Mouse (Mus musculus): ENCODE results near the gene Procr. TPM values are rescaled to one million over a fixed set of nuclear protein-coding genes. Genes with fewer than 3 reads are reported as not detected.

The Procr gene
- polyA plus RNA-seq, 1 experiment, result 11.6 TPM

- no peak for TF ChIP-seq CTCF (IDR thresholded peaks at IDR 0.05; ENCODE audit: borderline replicate concordance, insufficient read depth, low read length)
- TF ChIP-seq POLR2A (IDR thresholded peaks at IDR 0.05; ENCODE audit: low read depth, low read length), result no peak
- peak overlapping the region; percentile 29 for H3K4me3 ChIP-seq (ENCODE audit: insufficient read depth, low read length)
- H3K27ac ChIP-seq (ENCODE audit: insufficient read depth, low read length), result no peak overlapping the region
- no peaks in the 10 kb centered on the region for H3K4me1 ChIP-seq (ENCODE audit: control insufficient read depth, insufficient read depth, low read length)
Observed at GRCm38 (mm10) chr2:155775685-155776263, 24.9 kb downstream of the Procr start.

GRCm38 (mm10) chr2:155776824-155777687 lies 26.1 kb downstream of the Procr start:
- Histone ChIP-seq H3K4me1 (ENCODE audit: control insufficient read depth, insufficient read depth, low read length) (no peaks in the 10 kb centered on the region), H3K27ac (ENCODE audit: insufficient read depth, low read length) (no peak overlapping the region), H3K4me3 (ENCODE audit: insufficient read depth, low read length) (no peak overlapping the region)
- TF ChIP-seq POLR2A (IDR thresholded peaks at IDR 0.05; ENCODE audit: low read depth, low read length) (no peak), CTCF (IDR thresholded peaks at IDR 0.05; ENCODE audit: borderline replicate concordance, insufficient read depth, low read length) (no peak)

- H3K4me1 ChIP-seq (ENCODE audit: control insufficient read depth, insufficient read depth, low read length), result no peaks in the 10 kb centered on the region
- TF ChIP-seq POLR2A (IDR thresholded peaks at IDR 0.05; ENCODE audit: low read depth, low read length) (no peak), CTCF (IDR thresholded peaks at IDR 0.05; ENCODE audit: borderline replicate concordance, insufficient read depth, low read length) (no peak)
- no peak overlapping the region for H3K4me3 ChIP-seq (ENCODE audit: insufficient read depth, low read length)
- no peak overlapping the region for H3K27ac ChIP-seq (ENCODE audit: insufficient read depth, low read length)
Observed at GRCm38 (mm10) chr2:155777688-155777985, 26.7 kb downstream of the Procr start.

GRCm38 (mm10) chr2:155778004-155778403 lies 27.1 kb downstream of the Procr start:
- no peak overlapping the region for H3K27ac ChIP-seq (ENCODE audit: insufficient read depth, low read length)
- TF ChIP-seq CTCF (IDR thresholded peaks at IDR 0.05; ENCODE audit: borderline replicate concordance, insufficient read depth, low read length) (no peak), POLR2A (IDR thresholded peaks at IDR 0.05; ENCODE audit: low read depth, low read length) (no peak)
- H3K4me1 ChIP-seq (ENCODE audit: control insufficient read depth, insufficient read depth, low read length), result no peaks in the 10 kb centered on the region

GRCm38 (mm10) chr2:155779066-155779465 lies 28.1 kb downstream of the Procr start:
- no peak overlapping the region for H3K4me3 ChIP-seq (ENCODE audit: insufficient read depth, low read length)
- TF ChIP-seq CTCF (IDR thresholded peaks at IDR 0.05; ENCODE audit: borderline replicate concordance, insufficient read depth, low read length) (no peak), POLR2A (IDR thresholded peaks at IDR 0.05; ENCODE audit: low read depth, low read length) (no peak)

More at GRCm38 (mm10) chr2:155778004-155778403, 27.1 kb downstream of the Procr start:
- H3K4me3 ChIP-seq (ENCODE audit: insufficient read depth, low read length), result no peak overlapping the region

GRCm38 (mm10) chr2:155779506-155779905 lies 28.6 kb downstream of the Procr start:
- no peak overlapping the region for H3K4me3 ChIP-seq (ENCODE audit: insufficient read depth, low read length)
- no peaks in the 10 kb centered on the region for H3K4me1 ChIP-seq (ENCODE audit: control insufficient read depth, insufficient read depth, low read length)
- TF ChIP-seq POLR2A (IDR thresholded peaks at IDR 0.05; ENCODE audit: low read depth, low read length) (no peak), CTCF (IDR thresholded peaks at IDR 0.05; ENCODE audit: borderline replicate concordance, insufficient read depth, low read length) (no peak)
- no peak overlapping the region for H3K27ac ChIP-seq (ENCODE audit: insufficient read depth, low read length)

More at GRCm38 (mm10) chr2:155779066-155779465, 28.1 kb downstream of the Procr start:
- Histone ChIP-seq H3K27ac (ENCODE audit: insufficient read depth, low read length) (no peak overlapping the region), H3K4me1 (ENCODE audit: control insufficient read depth, insufficient read depth, low read length) (no peaks in the 10 kb centered on the region)

GRCm38 (mm10) chr2:155784534-155784933 lies 33.6 kb downstream of the Procr start:
- Histone ChIP-seq H3K4me1 (ENCODE audit: control insufficient read depth, insufficient read depth, low read length) (no peaks in the 10 kb centered on the region), H3K4me3 (ENCODE audit: insufficient read depth, low read length) (no peak overlapping the region), H3K27ac (ENCODE audit: insufficient read depth, low read length) (no peak overlapping the region)
- no peak for TF ChIP-seq POLR2A (IDR thresholded peaks at IDR 0.05; ENCODE audit: low read depth, low read length)
- no peak for TF ChIP-seq CTCF (IDR thresholded peaks at IDR 0.05; ENCODE audit: borderline replicate concordance, insufficient read depth, low read length)

GRCm38 (mm10) chr2:155786905-155787304 lies 36.0 kb downstream of the Procr start:
- TF ChIP-seq POLR2A (IDR thresholded peaks at IDR 0.05; ENCODE audit: low read depth, low read length) (no peak), CTCF (IDR thresholded peaks at IDR 0.05; ENCODE audit: borderline replicate concordance, insufficient read depth, low read length) (no peak)
- Histone ChIP-seq H3K4me1 (ENCODE audit: control insufficient read depth, insufficient read depth, low read length) (no peaks in the 10 kb centered on the region), H3K27ac (ENCODE audit: insufficient read depth, low read length) (no peak overlapping the region), H3K4me3 (ENCODE audit: insufficient read depth, low read length) (no peak overlapping the region)

GRCm38 (mm10) chr2:155787949-155788931 lies 37.3 kb downstream of the Procr start:
- TF ChIP-seq CTCF (IDR thresholded peaks at IDR 0.05; ENCODE audit: borderline replicate concordance, insufficient read depth, low read length) (no peak), POLR2A (IDR thresholded peaks at IDR 0.05; ENCODE audit: low read depth, low read length) (no peak)
- no peak overlapping the region for H3K4me3 ChIP-seq (ENCODE audit: insufficient read depth, low read length)
- no peak overlapping the region for H3K27ac ChIP-seq (ENCODE audit: insufficient read depth, low read length)
- H3K4me1 ChIP-seq (ENCODE audit: control insufficient read depth, insufficient read depth, low read length), result no peaks in the 10 kb centered on the region

All from embryonic fibroblast, embryonic 13.5 days (primary cell).